Mouse (Mus musculus) ES-Bruce4 (cell line): ENCODE measurements around the gene H3f3a.

ENCODE experiments used
- CTCF ChIP-seq: IDR thresholded peaks from one replicate; pipeline ENCODE4 v1.8.1; 2011; ENCODE audit warnings: low read depth, low read length
- POLR2A ChIP-seq: IDR thresholded peaks from one replicate; pipeline ENCODE4 v1.8.1; 2011; ENCODE audit warnings: low read length; ENCODE audit not compliant: insufficient read depth

DNA sequence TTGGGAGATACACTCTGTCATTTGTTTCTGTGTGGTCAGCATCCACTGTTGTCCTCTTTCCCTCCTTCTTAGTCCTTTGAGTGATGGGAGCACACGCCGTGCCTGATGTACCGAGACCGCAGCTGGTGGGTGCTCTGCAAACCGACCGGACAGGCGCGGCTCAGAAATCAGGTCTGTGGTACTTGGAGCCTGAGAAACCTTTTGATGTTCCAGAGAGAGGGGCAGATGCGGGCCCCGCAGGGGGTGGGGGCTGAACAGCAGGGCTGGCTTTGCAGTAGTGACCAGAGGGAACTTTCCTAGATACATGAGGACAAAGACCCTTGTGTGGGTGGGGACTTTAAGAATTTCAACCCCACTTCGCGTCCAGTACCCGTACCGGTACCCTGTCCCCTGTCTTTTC is 50.4 kb downstream of the H3f3a start:
- TF ChIP-seq CTCF, result no peak
- no peak for TF ChIP-seq POLR2A
